Mouse (Mus musculus): ENCODE data around the gene Igf1r.

The Igf1r gene

DNA sequence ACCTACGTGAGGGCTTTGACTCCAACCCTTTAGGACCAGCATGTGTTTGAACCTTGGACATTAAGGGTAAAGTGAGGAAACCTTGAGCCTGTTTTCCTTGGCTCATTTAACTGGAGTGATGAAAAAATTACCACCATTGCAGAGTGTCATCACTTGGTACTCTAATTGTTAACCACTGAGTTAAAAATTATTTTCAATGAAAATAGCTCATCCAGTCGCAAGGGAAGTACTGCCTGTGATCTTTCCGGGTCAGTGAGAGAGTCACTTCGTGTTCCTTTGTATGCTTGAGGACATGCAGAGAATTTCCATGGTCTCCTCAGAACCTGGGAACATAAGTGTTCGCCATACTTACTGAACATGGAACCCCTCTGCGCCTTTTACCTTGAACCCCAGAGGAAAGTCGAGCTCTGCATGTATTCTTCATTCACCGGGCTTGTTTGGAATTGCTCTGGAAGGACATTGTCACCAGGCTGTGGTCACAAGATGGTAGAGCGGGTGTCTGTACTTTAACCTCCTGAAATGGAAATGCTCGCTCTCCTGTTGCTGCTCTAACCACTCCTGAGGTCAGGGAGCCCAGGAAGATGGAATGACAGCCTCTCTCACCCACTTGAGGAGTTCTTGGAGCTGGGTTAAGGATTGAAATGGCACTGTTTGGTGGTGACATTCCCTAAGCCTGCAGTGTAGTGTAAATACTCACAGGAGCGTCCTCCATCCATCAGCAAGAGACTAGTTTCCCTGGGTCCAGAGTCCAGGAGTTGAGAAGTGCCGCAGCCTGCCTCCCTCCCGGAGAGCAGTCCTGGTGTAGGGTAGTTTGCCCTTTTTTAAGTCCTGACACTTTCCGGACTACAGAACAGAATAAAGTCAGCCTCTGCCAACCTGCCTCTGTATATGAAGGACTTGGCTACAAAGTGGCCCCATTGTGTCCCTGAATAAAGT, 120.2 kb downstream of the Igf1r start:
- no peak for ATAC-seq (ENCODE audit: insufficient number of reproducible peaks, low FRiP score, low TSS enrichment)

DNA sequence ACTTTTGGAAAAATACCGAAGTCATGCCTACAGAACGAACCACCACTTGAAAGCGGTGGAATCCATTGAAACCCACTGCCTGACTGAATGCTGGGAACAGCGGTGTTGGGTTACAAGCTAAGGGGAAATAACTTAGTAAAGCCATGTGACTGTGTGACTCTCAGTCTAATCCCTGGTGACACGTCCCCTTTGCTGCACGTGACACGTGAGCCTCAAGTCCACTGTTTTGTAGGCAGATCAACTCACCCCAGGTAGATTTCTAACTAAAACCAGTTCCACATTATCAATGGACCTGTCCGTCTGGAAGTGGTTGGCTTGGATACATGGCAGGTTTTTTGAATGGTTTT, 120.8 kb downstream of the Igf1r start:
- no peak for ATAC-seq (ENCODE audit: insufficient number of reproducible peaks, low FRiP score, low TSS enrichment)

DNA sequence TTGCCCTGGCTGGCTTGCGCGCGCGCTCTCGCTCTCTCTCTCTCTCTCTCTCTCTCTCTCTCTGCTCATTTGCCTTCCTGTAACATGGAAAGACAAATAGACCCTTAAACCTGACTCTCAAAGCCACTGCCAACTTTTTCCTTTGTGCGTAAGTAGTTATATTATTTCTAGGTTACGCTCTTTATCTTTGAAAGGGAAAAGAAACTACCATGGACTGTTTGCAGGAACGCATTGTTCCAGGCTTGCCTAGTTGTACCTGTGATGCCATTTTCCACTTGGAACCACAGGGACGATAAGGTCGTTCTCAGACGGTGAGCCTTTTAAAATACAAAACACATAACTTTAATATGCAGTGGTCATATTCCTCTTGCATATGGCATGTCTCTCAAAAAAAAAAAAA, 122.1 kb downstream of the Igf1r start:
- ATAC-seq (ENCODE audit: insufficient number of reproducible peaks, low FRiP score, low TSS enrichment) = no peak

GRCm38 (mm10) chr7:68075401-68075800, 122.8 kb downstream of the Igf1r start:
- ATAC-seq (ENCODE audit: insufficient number of reproducible peaks, low FRiP score, low TSS enrichment) = peak; percentile 64

DNA sequence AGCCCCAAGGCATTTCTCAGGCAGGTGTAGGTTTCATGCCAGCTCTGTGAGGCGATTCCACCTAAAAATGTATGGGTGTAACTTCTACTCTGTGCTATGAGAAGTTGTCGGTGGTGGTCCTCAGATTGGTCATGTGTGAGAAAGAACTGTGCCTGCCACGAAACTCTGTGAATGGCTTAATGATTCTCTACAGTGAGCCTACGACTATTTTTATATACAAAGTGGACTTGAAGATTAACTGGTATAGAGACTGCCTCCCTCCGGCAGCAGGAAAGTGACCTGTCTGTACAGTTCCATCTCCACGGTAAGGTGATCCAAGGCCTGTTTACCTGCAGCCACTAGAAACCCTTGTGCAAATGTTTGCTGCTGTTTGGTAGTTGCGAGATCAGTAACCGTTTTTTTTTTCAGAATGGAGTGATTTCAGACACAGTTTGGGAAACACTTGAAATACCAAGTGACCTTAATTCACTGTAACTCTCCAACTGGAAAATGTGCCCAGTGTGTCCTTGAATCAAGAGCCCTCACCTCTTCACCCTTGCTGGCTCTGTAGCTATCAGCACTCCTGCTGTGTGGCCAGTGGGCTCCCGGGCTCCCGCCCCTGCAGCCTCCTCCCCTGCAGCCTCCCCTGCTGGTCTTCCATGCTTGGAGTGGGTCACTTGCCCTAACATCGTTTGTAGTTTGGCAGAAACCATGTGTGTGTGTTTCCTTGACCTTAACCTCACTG, 127.7 kb downstream of the Igf1r start:
- ATAC-seq (ENCODE audit: insufficient number of reproducible peaks, low FRiP score, low TSS enrichment) = no peak

GRCm38 (mm10) chr7:68085338-68085737, 132.7 kb downstream of the Igf1r start:
- no peak for ATAC-seq (ENCODE audit: insufficient number of reproducible peaks, low FRiP score, low TSS enrichment)

DNA sequence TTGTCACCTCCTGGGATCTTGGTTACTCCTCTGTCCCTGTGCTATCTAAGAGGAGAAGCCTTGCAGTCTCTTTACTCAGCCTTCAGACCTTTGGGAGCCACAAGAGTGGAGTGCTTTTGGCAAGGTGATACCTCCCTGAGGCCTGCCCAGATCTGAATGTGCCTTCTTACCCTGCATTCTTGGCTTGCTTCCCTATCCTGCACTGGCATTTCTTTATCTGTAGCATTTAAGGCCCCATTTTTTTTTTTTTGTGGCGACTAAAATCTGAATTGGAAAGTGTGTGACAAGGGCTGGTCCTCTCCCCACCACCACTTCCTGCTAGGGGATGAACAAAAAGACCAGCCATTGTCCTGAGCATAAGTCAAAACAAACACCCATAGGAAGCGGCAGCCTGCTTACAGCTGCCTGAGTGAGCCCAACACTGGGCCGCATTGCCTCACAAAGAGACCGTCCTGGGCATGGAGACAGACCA, 133.3 kb downstream of the Igf1r start:
- no peak for ATAC-seq (ENCODE audit: insufficient number of reproducible peaks, low FRiP score, low TSS enrichment)

- no peak for ATAC-seq (ENCODE audit: insufficient number of reproducible peaks, low FRiP score, low TSS enrichment)
Observed at GRCm38 (mm10) chr7:68087496-68087895, 134.9 kb downstream of the Igf1r start.

GRCm38 (mm10) chr7:68088825-68089224, 136.2 kb downstream of the Igf1r start:
- no peak for ATAC-seq (ENCODE audit: insufficient number of reproducible peaks, low FRiP score, low TSS enrichment)

DNA sequence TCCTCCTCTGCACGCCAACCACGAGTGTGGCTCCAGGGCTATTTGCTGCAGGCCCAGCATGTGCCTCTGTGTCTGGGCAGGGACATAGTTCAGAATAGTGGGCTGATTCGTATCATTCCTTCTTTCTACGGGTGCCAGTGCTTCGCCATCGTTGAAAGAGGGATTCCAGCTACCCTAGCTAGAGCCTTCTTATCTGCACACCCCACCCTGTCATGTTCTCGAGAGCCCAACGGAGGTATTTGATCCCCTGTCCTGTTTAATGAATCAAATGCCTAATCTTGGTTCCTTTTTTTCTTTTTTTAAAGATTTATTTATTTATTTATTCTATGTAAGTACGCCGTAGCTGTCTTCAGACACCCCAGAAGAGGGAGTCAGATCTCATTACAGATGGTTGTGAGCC, 137.1 kb downstream of the Igf1r start:
- no peak for ATAC-seq (ENCODE audit: insufficient number of reproducible peaks, low FRiP score, low TSS enrichment)

DNA sequence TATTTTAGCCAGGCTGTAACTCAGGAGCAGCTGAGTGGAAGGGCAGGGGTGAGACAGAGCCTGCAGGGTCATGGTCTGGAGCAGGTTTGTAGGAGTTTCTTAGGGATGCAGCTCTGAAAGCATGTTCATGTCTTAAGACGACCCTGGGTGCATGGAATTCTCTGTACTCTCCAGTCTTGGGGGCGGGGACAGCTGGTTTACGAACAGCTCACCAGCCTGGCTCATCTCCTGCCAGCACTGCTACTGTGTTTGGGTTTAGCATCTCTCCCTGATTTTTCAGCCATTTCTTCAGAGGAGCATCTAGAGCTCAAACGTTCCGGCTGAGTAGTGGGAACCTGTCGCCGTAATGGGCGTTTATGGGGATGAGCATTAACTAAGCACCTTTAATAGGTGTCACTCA, 137.9 kb downstream of the Igf1r start:
- no peak for ATAC-seq (ENCODE audit: insufficient number of reproducible peaks, low FRiP score, low TSS enrichment)

- no peak for ATAC-seq (ENCODE audit: insufficient number of reproducible peaks, low FRiP score, low TSS enrichment)
Observed at GRCm38 (mm10) chr7:68092304-68092978, 139.8 kb downstream of the Igf1r start.

GRCm38 (mm10) chr7:68093817-68094216, 141.2 kb downstream of the Igf1r start:
- no peak for ATAC-seq (ENCODE audit: insufficient number of reproducible peaks, low FRiP score, low TSS enrichment)

DNA sequence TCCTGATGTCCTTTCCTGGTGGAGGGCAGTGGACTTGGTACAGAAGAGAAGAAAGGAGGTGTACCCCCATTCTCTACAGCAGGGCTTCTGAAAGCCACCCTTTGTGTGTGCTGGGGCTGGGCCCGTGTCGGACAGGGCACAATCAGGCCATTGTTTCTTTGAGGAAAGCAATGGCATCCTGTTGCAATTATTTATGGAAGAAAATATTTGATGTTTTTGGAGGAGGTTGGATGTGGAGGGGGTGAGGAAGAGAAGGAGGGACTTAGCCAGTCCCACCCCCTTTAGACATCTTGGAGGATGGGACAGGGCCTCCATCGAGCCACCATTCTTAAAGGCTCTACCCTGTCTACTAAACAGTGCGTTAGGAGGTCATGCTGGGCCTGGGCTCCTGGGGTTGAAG, 142.9 kb downstream of the Igf1r start:
- ATAC-seq (ENCODE audit: insufficient number of reproducible peaks, low FRiP score, low TSS enrichment) = no peak

- ATAC-seq (ENCODE audit: insufficient number of reproducible peaks, low FRiP score, low TSS enrichment) = no peak
Observed at GRCm38 (mm10) chr7:68096411-68096810, 143.8 kb downstream of the Igf1r start.

- no peak for ATAC-seq (ENCODE audit: insufficient number of reproducible peaks, low FRiP score, low TSS enrichment)
Observed at GRCm38 (mm10) chr7:68097081-68097836, 144.6 kb downstream of the Igf1r start.

GRCm38 (mm10) chr7:68098098-68098497, 145.5 kb downstream of the Igf1r start:
- no peak for ATAC-seq (ENCODE audit: insufficient number of reproducible peaks, low FRiP score, low TSS enrichment)

DNA sequence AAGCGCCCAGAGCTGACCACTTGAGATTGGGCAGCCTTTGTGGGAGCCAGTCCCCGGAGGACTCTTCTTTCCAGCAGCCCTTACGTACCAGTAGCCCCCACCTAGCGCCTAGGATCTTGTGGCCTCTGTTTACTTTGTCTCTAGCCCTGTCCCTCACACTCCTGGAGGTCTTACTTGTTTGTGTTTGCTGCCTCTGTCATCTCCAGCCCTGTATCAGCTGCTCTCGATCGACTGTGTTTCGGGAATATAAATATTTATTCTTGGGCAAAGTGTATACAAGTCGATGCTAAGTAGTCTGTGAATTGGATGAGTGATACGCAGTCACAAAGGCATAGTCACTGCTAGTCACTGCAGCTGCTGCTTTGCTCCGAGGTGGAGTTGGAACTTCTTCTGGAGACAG, 147.8 kb downstream of the Igf1r start:
- no peak for ATAC-seq (ENCODE audit: insufficient number of reproducible peaks, low FRiP score, low TSS enrichment)

GRCm38 (mm10) chr7:68102456-68103177, 150.0 kb downstream of the Igf1r start:
- peak; percentile 49; the same call in 1 of the 2 replicates for ATAC-seq (ENCODE audit: insufficient number of reproducible peaks, low FRiP score, low TSS enrichment)

DNA sequence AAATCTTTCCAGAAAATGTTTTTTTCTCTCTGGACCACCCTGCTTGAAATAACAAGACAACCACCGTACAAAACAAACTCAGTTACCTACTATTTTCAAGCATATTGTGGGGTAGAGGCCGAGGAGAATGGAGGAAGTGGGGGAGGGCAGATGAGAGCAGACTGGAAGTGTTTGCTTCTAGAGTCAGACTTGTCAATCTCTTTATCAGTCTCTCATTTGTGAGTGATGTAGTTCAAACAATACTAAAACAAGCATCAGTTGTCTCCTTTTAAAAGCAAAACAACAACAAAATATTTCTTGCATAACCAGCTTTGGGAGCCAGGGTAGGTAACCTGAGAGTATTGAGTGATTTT, 150.5 kb downstream of the Igf1r start:
- ATAC-seq (ENCODE audit: insufficient number of reproducible peaks, low FRiP score, low TSS enrichment) = no peak
